Mouse (Mus musculus) MEL (cell line): ENCODE data around the gene Cfap43. TPM values are rescaled to one million over a fixed set of nuclear protein-coding genes. Genes with fewer than 3 reads are reported as not detected.

Source experiments
- DNase-seq: peaks from one replicate; pipeline ENCODE4 v3.0.0; 2011; ENCODE audit warnings: low read depth, low spot score
- H3K27ac ChIP-seq: 2 replicates; pipeline ENCODE4 v1.5.1; 2012; ENCODE audit warnings: low read depth, mild to moderate bottlenecking, control low read depth, low read length, moderate library complexity; ENCODE audit not compliant: control insufficient read depth
- H3K27me3 ChIP-seq, 2 experiments: fragments of 150-350 bp in 1 of 2; sonication (generic) in 1 of 2; 2 replicates each; pipeline ENCODE4 v1.6.1; 2012; ENCODE audit warnings: low read length in 2 of 2, mild to moderate bottlenecking in 2 of 2, improper control_type of control experiment in 1 of 2, moderate library complexity in 1 of 2; ENCODE audit not compliant: insufficient read depth in 2 of 2, control insufficient read depth in 1 of 2
- H3K36me3 ChIP-seq, 2 experiments: 2 replicates each; pipeline ENCODE4 v1.6.1; 2012 to 2014; ENCODE audit warnings: low read length in 2 of 2, improper control_type of control experiment in 1 of 2, inconsistent platforms in 1 of 2, mild to moderate bottlenecking in 1 of 2; ENCODE audit not compliant: insufficient read depth in 2 of 2, control insufficient read depth in 1 of 2
- H3K4me1 ChIP-seq, 2 experiments: fragments of 150-350 bp in 1 of 2; sonication (generic) in 1 of 2; 2 replicates each; pipeline ENCODE4 v1.6.1; 2012; ENCODE audit warnings: low read length in 2 of 2, improper control_type of control experiment in 1 of 2, mild to moderate bottlenecking in 1 of 2; ENCODE audit not compliant: insufficient read depth in 2 of 2, control insufficient read depth in 1 of 2
- H3K4me3 ChIP-seq, 2 experiments: fragments of 150-350 bp in 1 of 2; sonication (generic) in 1 of 2; 2 replicates each; pipeline ENCODE4 v1.5.1; 2012; ENCODE audit warnings: low read depth in 2 of 2, low read length in 2 of 2, mild to moderate bottlenecking in 2 of 2, moderate library complexity in 2 of 2, control low read depth in 1 of 2, improper control_type of control experiment in 1 of 2; ENCODE audit not compliant: control insufficient read depth in 1 of 2, insufficient read depth in 1 of 2
- H3K79me2 ChIP-seq: 2 replicates; pipeline ENCODE4 v1.6.1; 2012; ENCODE audit warnings: mild to moderate bottlenecking, low read length, moderate library complexity; ENCODE audit not compliant: control insufficient read depth, poor library complexity, insufficient read depth
- H3K9ac ChIP-seq: 2 replicates; pipeline ENCODE4 v1.6.1; 2012; ENCODE audit warnings: low read depth, mild to moderate bottlenecking, control low read depth, low read length, moderate library complexity; ENCODE audit not compliant: control insufficient read depth, poor library complexity, severe bottlenecking
- H3K9me3 ChIP-seq: fragments of 150-350 bp; sonication (generic); replicated peaks from 2 replicates; pipeline ENCODE4 v1.6.1; 2012; ENCODE audit warnings: mild to moderate bottlenecking, low read length, improper control_type of control experiment, moderate library complexity; ENCODE audit not compliant: insufficient read depth
- BHLHE40 ChIP-seq: IDR thresholded peaks from 2 replicates; pipeline ENCODE4 v1.6.1; 2012; ENCODE audit warnings: low read depth, mild to moderate bottlenecking, inconsistent platforms, low read length, improper control_type of control experiment, borderline replicate concordance
- CHD1 ChIP-seq: IDR thresholded peaks from 2 replicates; pipeline ENCODE4 v1.6.1; 2012; ENCODE audit warnings: low read depth, mild to moderate bottlenecking, inconsistent platforms, low read length, improper control_type of control experiment
- CHD2 ChIP-seq: IDR thresholded peaks from 2 replicates; pipeline ENCODE4 v1.6.1; 2011; ENCODE audit warnings: low read length, improper control_type of control experiment
- CTCF ChIP-seq, 3 experiments: IDR thresholded peaks in 2 of 3; conservative IDR thresholded peaks in 1 of 3; 2 replicates each; pipeline ENCODE4 v1.5.1; 2011 to 2012; ENCODE audit warnings: low read length in 3 of 3, low read depth in 2 of 3, mild to moderate bottlenecking in 2 of 3, improper control_type of control experiment in 1 of 3, inconsistent platforms in 1 of 3, mixed read lengths in 1 of 3, moderate library complexity in 1 of 3; ENCODE audit not compliant: control insufficient read depth in 1 of 3, insufficient read depth in 1 of 3, poor library complexity in 1 of 3, severe bottlenecking in 1 of 3
- E2F4 ChIP-seq: IDR thresholded peaks from 2 replicates; pipeline ENCODE4 v1.6.1; 2011; ENCODE audit warnings: low read depth, low read length, improper control_type of control experiment, borderline replicate concordance
- ELF1 ChIP-seq: IDR thresholded peaks from 2 replicates; pipeline ENCODE4 v1.6.1; 2014; ENCODE audit warnings: low read depth, mild to moderate bottlenecking, inconsistent platforms, low read length, improper control_type of control experiment, moderate library complexity
- EP300 ChIP-seq, 2 experiments: IDR thresholded peaks; 2 replicates each; pipeline ENCODE4 v1.6.1; 2011; ENCODE audit warnings: improper control_type of control experiment in 2 of 2, low read length in 2 of 2, low read depth in 1 of 2, mild to moderate bottlenecking in 1 of 2
- ETS1 ChIP-seq: IDR thresholded peaks from 2 replicates; pipeline ENCODE4 v1.6.1; 2012; ENCODE audit warnings: low read depth, mild to moderate bottlenecking, inconsistent platforms, low read length, improper control_type of control experiment, moderate library complexity
- GABPA ChIP-seq: IDR thresholded peaks from 2 replicates; pipeline ENCODE4 v1.6.1; 2012; ENCODE audit warnings: low read depth, mild to moderate bottlenecking, inconsistent platforms, low read length, improper control_type of control experiment, moderate library complexity
- MAZ ChIP-seq: IDR thresholded peaks from 2 replicates; pipeline ENCODE4 v1.6.1; 2012; ENCODE audit warnings: low read depth, mild to moderate bottlenecking, inconsistent platforms, low read length, improper control_type of control experiment
- MEF2A ChIP-seq: IDR thresholded peaks from 2 replicates; pipeline ENCODE4 v1.6.1; 2014; ENCODE audit warnings: low read depth, mild to moderate bottlenecking, inconsistent platforms, low read length, improper control_type of control experiment; ENCODE audit not compliant: poor library complexity, insufficient replicate concordance, severe bottlenecking; ENCODE audit errors: extremely low read depth
- MXI1 ChIP-seq: IDR thresholded peaks from 2 replicates; pipeline ENCODE4 v1.6.1; 2011; ENCODE audit warnings: mild to moderate bottlenecking, low read depth, low read length, improper control_type of control experiment
- MYB ChIP-seq: IDR thresholded peaks from 2 replicates; pipeline ENCODE4 v1.6.1; 2011; ENCODE audit warnings: mild to moderate bottlenecking, low read depth, low read length, improper control_type of control experiment
- MYC ChIP-seq: IDR thresholded peaks from 2 replicates; pipeline ENCODE4 v1.6.1; 2011; ENCODE audit warnings: low read depth, mild to moderate bottlenecking, low read length, improper control_type of control experiment, moderate library complexity
- POLR2A ChIP-seq, 2 experiments: IDR thresholded peaks; 2 replicates each; pipeline ENCODE4 v1.6.1; 2011 to 2012; ENCODE audit warnings: low read length in 2 of 2, mild to moderate bottlenecking in 2 of 2, control low read depth in 1 of 2, improper control_type of control experiment in 1 of 2, low read depth in 1 of 2, moderate library complexity in 1 of 2; ENCODE audit not compliant: control insufficient read depth in 1 of 2, insufficient read depth in 1 of 2, poor library complexity in 1 of 2
- POLR2AphosphoS5 ChIP-seq: IDR thresholded peaks from 2 replicates; pipeline ENCODE4 v1.6.1; 2012; ENCODE audit warnings: low read depth, borderline replicate concordance, mild to moderate bottlenecking, inconsistent platforms, low read length, moderate library complexity, mixed read lengths
- RAD21 ChIP-seq: IDR thresholded peaks from 2 replicates; pipeline ENCODE4 v1.6.1; 2011; ENCODE audit warnings: mild to moderate bottlenecking, low read depth, low read length, improper control_type of control experiment
- RCOR1 ChIP-seq: IDR thresholded peaks from 2 replicates; pipeline ENCODE4 v1.6.1; 2012; ENCODE audit warnings: low read depth, mild to moderate bottlenecking, inconsistent platforms, low read length, improper control_type of control experiment
- SIN3A ChIP-seq: IDR thresholded peaks from 2 replicates; pipeline ENCODE4 v1.6.1; 2012; ENCODE audit warnings: low read length, improper control_type of control experiment, inconsistent platforms
- SMC3 ChIP-seq: IDR thresholded peaks from 2 replicates; pipeline ENCODE4 v1.6.1; 2011; ENCODE audit warnings: low read depth, low read length, improper control_type of control experiment
- TAL1 ChIP-seq: IDR thresholded peaks from 2 replicates; pipeline ENCODE4 v1.6.1; 2012; ENCODE audit warnings: mild to moderate bottlenecking, inconsistent platforms, low read length, moderate library complexity, mixed read lengths
- TCF12 ChIP-seq: IDR thresholded peaks from 2 replicates; pipeline ENCODE4 v1.6.1; 2014; ENCODE audit warnings: low read depth, mild to moderate bottlenecking, inconsistent platforms, low read length, improper control_type of control experiment, moderate library complexity
- USF1 ChIP-seq: IDR thresholded peaks from 2 replicates; pipeline ENCODE4 v1.6.1; 2014; ENCODE audit warnings: low read depth, mild to moderate bottlenecking, inconsistent platforms, low read length, improper control_type of control experiment, moderate library complexity
- ZC3H11A ChIP-seq: IDR thresholded peaks from 2 replicates; pipeline ENCODE4 v1.6.1; 2012; ENCODE audit warnings: low read depth, mild to moderate bottlenecking, inconsistent platforms, low read length, improper control_type of control experiment
- polyA plus RNA-seq, 2 experiments: library from polyadenylated mRNA; stranded (reverse) in 1 of 2; unstranded in 1 of 2; fragments of >175 nt in 1 of 2; fragments of >200 nt in 1 of 2; gene quantifications; 2 replicates each; pipeline versions ENCODE4 v1.2.1 to v1.2.4; 2012; ENCODE audit warnings: low replicate concordance in 2 of 2, low read depth in 1 of 2; ENCODE audit not compliant: insufficient read length in 2 of 2, insufficient read depth in 1 of 2, missing spikeins in 1 of 2
- total RNA-seq: library from RNA; depleted of rRNA; stranded (reverse); fragments of 300-350 nt; gene quantifications from 2 replicates; pipeline ENCODE4 v1.2.3, GENCODE M21; 2012

Gene Cfap43
- total and polyA plus RNA-seq, 3 experiments, result 0.10 to 0.12 TPM; not detected in 1

DNA sequence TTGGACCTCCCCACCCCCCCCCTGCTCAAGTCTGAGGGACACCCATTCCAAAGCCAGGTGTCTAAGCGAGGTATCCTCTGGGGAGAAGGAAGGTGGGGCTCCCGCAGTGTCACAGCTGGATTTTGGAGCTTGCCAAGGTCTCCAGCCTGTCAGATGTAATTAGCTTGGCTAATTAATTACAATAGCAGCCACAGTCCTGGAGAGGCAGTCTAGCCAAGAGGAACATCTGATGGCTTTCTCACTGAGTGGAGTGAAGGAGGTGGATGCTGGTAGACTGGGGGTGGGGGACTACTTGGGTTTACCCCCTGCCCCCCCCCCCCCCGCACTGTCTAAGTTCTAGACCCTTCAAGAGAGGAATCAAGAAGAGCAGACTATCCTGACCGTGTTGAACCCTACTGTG is 15.4 kb downstream of the Cfap43 start:
- peaks cover 30% of the 10 kb centered on the region for H3K79me2 ChIP-seq
- no peaks in the 10 kb centered on the region for H3K27me3 ChIP-seq
- H3K4me3 ChIP-seq, result no peak overlapping the region
- TF ChIP-seq MAZ (no peak), ZC3H11A (no peak), ELF1 (no peak), TAL1 (no peak), MEF2A (no peak), SIN3A (no peak), E2F4 (no peak), BHLHE40 (no peak), CHD2 (no peak), CHD1 (no peak), CTCF (IDR thresholded peaks at IDR 0.05 in 2 of 3, conservative IDR thresholded peaks at IDR 0.05 in 1 of 3; ENCODE audit: control insufficient read depth in 1 of 3, insufficient read depth in 1 of 3, low read depth in 2 of 3, low read length in 3 of 3, poor library complexity in 1 of 3, severe bottlenecking in 1 of 3) (no peak), MXI1 (no peak), EP300 (IDR thresholded peaks at IDR 0.05; ENCODE audit: low read depth in 1 of 2, low read length in 2 of 2) (no peak), SMC3 (no peak), POLR2A (IDR thresholded peaks at IDR 0.05; ENCODE audit: control insufficient read depth in 1 of 2, insufficient read depth in 1 of 2, low read depth in 1 of 2, low read length in 2 of 2, poor library complexity in 1 of 2) (no peak), RAD21 (no peak), TCF12 (no peak)
- H3K9me3 ChIP-seq, result no peaks in the 10 kb centered on the region
- peaks cover 0 to 43% of the 10 kb centered on the region in 2 experiments; a peak in 2 of 4 replicates for H3K36me3 ChIP-seq
- H3K4me1 ChIP-seq, result peaks cover 25 to 47% of the 10 kb centered on the region in 2 experiments
- no peak overlapping the region for H3K9ac ChIP-seq
- DNase-seq, result no peak
- no peak overlapping the region for H3K27ac ChIP-seq

DNA sequence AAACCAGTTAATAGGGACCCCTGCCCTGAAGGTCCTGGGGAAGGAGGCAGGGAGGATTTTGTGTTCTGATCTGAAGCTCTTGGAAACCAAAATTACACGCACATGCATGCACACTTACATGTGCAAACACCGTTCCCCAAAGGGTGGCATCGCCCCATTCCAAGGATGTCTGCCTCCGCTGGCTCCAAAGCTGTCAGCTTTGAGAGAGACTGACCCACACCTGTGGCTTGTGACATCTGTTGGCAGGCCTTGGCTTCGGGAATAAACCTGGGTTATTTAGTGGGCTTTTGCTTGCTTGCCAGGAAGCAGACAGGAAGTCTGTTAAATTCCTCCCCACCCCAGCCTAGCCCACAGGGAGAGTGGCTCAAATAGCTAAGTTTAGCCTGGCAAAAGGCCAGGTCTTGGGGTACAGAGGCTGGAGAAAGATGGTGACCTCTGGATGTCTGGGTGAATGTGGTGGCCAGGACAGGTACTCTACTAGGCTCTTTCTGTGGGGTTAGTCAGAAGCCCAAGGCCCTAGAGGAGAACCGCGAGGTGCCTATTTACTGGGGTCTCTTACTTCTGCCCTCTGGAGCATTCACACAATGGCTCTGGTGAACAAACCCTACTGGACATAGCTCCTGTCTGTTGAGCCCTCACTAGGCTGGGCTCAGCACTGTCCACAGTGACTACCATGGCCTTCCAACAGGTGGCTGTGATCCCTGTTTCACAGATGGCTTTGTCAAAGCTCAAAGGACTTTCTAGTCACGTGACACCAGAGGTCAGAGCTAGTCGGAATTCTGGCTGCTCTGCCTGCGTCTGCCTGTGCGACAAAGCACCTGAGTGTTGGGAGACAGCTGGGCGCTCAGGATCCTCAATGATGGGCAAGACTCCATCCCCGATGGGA is 16.5 kb downstream of the Cfap43 start:
- Histone ChIP-seq H3K4me3 (no peak overlapping the region), H3K4me1 (peaks cover 25 to 52% of the 10 kb centered on the region in 2 experiments), H3K9me3 (no peaks in the 10 kb centered on the region), H3K79me2 (peaks cover 24% of the 10 kb centered on the region), H3K36me3 (peaks cover 0 to 49% of the 10 kb centered on the region in 2 experiments; a peak in 3 of 4 replicates), H3K9ac (no peak overlapping the region), H3K27me3 (no peaks in the 10 kb centered on the region), H3K27ac (no peak overlapping the region; the same call in 1 of the 2 replicates)
- no peak for TF ChIP-seq USF1
- no peak for TF ChIP-seq MEF2A
- no peak for TF ChIP-seq CHD2
- TF ChIP-seq POLR2AphosphoS5, result no peak
- TF ChIP-seq ETS1, result no peak
- TF ChIP-seq MYC, result no peak
- no peak for TF ChIP-seq EP300 (IDR thresholded peaks at IDR 0.05; ENCODE audit: low read depth in 1 of 2, low read length in 2 of 2)
- no peak for TF ChIP-seq TCF12
- no peak for TF ChIP-seq MYB
- no peak for TF ChIP-seq BHLHE40
- no peak for TF ChIP-seq RCOR1
- no peak for TF ChIP-seq GABPA
- no peak for TF ChIP-seq E2F4
- DNase-seq, result no peak
